ENCODE assay signal across 17 mouse cellular contexts in the genomic region with DNA sequence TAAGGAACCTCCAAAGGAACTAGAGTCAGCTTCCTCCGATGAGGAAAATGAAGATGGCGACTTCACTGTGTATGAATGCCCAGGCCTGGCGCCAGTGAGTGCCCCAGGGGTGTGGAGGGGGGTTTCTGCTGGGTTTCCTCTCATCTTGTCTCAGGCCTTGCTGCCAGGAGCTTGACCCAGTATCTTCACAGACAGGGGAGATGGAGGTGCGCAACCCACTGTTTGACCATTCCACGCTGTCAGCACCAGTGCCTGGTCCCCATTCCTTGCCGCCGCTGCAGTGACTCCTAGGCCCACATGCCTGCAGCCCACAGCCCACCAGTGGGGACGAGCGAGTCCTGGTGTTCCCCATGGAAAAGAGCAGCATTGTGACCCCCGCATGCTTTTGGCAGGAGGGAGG. TPM values are rescaled to one million over a fixed set of nuclear protein-coding genes. Genes with fewer than 3 reads are reported as not detected.
"Had no signal": no experiment of that assay in that cellular context is flagged by ENCODE, and none has a peak within 500 bp of the region (broad histone marks: within the 10 kb centered on the region; RNA-seq: fewer than 3 reads in every experiment).

No protein-coding gene starts in this region.

- H3K27ac ChIP-seq: lung, embryonic 15.5 days; macrophage; midbrain, embryonic 13.5 days; midbrain, embryonic 15.5 days; neural tube, embryonic 12.5 days; stomach, embryonic 15.5 days; stomach, postnatal 0 days had no signal

- H3K4me1 ChIP-seq: lung, embryonic 15.5 days; stomach, embryonic 15.5 days had no signal

- H3K9me3 ChIP-seq: lung, embryonic 15.5 days; megakaryocyte, embryonic 14.5 days; midbrain, embryonic 13.5 days; midbrain, embryonic 15.5 days; neural tube, embryonic 12.5 days; stomach, embryonic 15.5 days had no signal

- DNase-seq: liver, postnatal 0 days; lung, adult 2 months; lung, postnatal 14 days; lung, postnatal 36 days; right cerebral cortex, postnatal 14 days; thymus, adult 2 months; thymus, postnatal 25 days; thymus, postnatal 4 days had no signal

- H3K4me3 ChIP-seq: lung, embryonic 15.5 days; megakaryocyte, embryonic 14.5 days; midbrain, embryonic 13.5 days; midbrain, embryonic 15.5 days; neural tube, embryonic 12.5 days; stomach, embryonic 15.5 days had no signal

- H3K36me3 ChIP-seq: lung, embryonic 15.5 days; stomach, embryonic 15.5 days had no signal

- H3K27me3 ChIP-seq: midbrain, embryonic 13.5 days; midbrain, embryonic 15.5 days had no signal

RNA-seq across cellular contexts. Expression of gene Fut7, which starts 14.2 kb away (rescaled TPM):
- polyA plus RNA-seq: midbrain, embryonic 11.5 days; midbrain, embryonic 13.5 days; stomach, postnatal 0 days had no signal
